Mouse (Mus musculus) c-Kit-positive CD71-positive TER-119-negative erythroid progenitor cells, embryonic 14.5 days (primary cell): ENCODE data around the gene Nedd9.

Experiments used
- DNase-seq: peaks from one replicate; pipeline ENCODE4 v3.0.0-alpha.2; 2013; ENCODE audit warnings: low read depth

The Nedd9 gene

GRCm38 (mm10) chr13:41491981-41492702 is 5.0 kb upstream of the Nedd9 start:
- DNase-seq, result no peak

DNA sequence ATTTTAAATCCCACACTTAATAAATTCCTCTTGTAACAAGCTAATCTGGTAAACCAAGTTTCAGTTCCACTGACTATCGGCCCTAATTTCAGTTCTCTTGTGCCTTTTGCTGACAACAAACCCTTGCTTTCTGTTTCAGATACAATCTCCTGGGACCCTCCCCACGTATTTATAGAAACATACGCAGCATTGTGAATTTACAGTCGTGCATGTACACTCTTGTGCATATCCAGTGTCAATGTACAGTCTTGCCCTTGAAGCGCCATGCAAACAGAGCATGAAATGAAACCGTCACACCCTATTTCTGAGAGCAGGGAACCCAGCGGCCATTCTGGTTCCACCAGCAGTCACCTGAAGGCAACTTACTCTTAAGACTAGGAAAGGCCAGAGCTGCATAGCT is 4.4 kb upstream of the Nedd9 start:
- DNase-seq, result no peak

DNA sequence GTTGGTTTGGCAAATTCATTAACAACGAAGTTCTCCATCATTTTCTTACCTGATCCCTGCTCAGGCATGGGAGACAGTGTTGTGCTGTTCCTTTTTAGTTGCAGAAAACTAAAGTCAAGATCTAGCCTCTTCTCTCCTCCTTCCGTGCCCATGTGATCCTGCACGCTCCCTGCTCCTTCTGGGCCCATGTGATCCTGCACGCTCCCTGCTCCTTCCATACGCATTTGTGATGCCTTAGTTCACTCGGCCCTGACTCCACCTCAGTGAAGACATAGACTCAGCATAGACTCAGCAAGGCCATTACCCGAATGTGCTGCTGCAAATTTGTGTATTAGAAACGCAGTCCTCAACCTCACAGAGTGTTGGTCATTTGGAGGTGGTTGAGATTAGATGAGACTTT is 3.1 kb upstream of the Nedd9 start:
- DNase-seq, result no peak

GRCm38 (mm10) chr13:41489705-41490275 is 2.6 kb upstream of the Nedd9 start:
- no peak for DNase-seq

GRCm38 (mm10) chr13:41487409-41487743 is 214 bp upstream of the Nedd9 start:
- DNase-seq, result no peak

DNA sequence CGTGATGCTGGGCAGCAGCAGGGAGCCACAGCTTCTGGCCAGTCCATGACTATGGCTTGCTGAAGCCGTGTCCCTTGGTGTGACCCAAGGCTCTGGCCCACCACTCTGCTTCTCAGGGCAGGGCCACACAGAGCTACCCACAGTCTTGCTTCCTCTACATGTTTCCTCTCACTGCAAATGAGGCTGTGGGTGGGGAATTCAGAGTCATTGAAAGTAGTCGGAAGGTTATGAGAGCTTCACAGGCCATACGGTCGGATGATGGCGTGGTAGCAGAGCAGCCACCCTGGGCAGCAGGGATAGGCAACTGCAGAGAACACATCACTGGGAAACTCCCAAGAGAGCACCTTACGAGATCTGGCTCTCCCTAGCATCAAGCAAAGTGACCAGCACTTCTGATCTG is 3.2 kb downstream of the Nedd9 start:
- no peak for DNase-seq

- no peak for DNase-seq
Measured at GRCm38 (mm10) chr13:41482408-41483011, 4.7 kb downstream of the Nedd9 start.

DNA sequence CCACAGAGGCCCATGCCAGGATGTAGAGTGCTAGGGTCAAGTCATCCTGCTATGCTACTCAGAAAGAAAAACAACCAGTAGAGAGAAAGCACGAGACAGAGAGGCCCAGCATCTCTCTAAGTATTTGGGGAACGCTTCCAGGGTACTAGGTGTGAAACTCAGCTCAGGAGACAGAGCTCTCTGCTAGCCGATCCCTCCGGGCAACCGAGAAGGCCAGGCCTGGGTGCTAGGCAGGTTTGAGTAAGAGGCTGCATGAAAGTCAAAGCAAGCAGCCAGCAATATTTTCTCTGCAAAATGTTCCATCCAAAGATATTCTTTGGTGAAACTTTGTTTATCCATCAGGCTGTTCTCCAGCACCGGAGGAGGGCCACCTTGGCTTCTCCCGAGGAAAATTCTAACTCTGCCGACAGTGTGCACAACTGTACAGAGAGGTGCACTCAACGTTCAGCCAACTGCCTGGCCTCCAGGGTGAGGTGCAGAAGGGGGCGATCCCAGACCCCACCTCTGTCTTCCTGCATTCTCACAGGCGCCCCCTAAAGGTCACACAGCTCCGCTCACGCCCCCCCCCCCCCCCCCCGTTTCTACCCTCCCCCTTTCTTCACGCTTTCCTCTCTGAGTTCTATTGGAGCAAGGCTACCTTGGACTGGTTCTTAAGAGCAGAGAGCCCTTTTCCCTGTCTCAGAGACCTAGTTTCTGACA is 7.3 kb downstream of the Nedd9 start:
- no peak for DNase-seq

DNA sequence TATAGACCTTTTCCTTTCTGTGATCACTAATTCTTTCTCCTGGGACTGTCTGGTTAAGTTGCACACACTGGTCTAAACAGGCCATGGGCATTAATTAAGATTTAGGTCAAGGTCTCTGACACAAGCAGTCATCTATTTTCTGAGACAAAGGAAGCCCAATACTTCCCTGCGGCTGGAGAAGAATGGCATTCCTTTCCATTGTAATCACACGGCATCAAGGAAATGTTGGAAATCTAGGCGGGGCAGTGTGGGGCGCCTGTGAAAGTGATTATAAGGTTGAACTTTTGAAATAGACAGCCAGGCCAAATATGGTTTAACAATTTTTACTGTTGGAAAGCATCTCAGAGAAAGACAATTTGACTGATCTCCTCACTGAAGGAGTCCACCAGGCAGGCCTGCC is 10.9 kb downstream of the Nedd9 start:
- DNase-seq, result no peak

DNA sequence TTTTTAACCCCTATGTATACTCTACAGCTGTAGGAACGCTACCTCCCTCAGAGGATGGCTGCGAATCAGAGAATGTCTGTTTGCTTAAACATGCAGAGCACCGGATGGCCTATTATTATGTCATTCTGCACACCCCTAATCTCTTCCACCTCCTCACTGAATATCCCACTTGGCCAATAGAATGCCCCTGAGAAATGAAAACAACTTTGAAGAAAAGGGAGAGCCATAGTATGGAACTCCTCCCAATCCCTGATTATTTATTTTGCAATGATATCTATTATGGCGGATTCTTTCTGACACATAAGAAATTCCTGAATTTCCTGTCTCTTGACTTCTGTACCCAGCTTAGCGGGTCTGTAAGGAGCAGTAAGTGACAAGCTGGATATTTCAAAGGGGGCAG is 12.8 kb downstream of the Nedd9 start:
- DNase-seq, result no peak

DNA sequence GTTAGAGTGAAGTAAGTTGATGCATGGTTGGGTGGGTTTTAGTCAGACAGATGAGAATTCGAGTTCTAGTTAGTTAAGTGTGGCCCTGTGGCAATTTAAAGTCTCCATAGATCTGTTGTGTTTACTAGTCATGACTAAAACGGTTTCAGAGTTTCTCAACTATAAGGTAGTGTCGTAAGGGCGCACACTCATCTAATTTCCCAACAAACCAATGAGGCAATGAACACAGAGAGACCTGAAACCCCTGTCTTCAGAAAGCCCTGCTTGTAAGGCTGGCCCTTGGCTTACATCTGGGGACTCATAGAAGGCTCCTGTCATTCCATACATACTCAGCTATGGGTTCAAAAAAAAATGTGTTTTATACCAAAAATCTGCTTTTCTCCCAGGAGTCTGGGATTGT is 13.7 kb downstream of the Nedd9 start:
- no peak for DNase-seq

DNA sequence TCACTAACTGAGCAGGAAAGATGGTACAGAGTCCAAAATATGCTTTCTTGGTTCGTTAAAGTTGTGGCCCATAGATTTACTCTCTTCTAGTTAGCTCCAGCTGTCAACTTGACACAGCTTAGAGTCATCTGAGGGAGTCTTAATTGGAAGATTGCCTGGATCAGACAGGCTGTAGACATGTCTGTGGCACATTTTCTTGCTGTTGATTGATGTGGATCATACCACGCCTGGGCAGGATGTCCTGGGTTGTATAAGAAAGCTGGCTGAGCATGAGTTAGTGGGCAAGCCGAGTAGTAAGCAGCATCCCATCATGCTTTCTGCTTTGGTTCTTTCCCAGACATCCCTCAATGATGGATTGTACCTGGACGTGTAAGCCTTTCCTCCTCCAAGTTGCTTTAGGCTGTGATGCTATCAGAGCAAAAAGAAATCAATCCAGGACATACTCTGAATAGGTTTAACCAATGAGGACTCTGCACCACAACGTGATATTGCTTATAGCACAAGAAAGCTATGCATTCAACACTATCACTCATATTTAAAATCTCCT is 14.2 kb downstream of the Nedd9 start:
- no peak for DNase-seq

DNA sequence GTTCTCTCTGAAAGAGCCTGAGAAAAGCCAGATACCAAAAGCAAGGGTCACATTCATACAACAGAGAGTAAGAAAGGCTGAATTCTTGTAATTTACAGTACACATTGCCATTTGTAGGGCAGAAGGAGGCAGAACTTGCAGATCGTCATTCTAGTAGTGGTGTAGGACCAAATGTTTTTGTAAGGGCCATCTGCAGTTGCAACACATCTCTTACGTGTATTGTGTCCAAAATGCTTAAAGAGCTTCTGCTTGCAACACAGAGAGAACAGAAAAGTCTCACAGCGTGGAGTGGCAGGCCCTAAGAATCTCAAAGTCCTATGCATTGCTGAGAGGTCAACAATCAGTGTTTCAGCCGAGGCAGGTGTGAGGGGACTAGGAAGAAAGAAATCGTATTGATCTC is 18.9 kb downstream of the Nedd9 start:
- no peak for DNase-seq

DNA sequence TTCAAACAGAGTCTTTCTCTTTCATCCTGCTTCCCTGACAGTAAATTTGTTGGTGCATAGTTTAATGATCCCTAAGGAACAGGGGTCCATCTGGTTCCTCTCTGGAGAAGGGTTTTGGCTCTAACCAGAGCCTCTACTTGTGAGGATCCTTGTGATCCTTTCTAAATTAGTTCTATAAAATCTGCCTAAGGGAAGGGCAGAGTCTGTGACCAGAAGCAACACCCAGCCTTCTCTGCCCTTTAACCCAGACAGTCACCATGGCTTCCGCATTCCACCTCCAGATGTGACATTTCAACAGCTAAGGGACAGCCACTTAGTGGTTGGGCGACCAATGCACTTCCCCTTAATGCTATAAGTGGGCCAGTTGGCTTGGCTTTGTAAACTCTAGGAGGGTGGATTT is 20.1 kb downstream of the Nedd9 start:
- no peak for DNase-seq

GRCm38 (mm10) chr13:41466616-41467015 is 20.5 kb downstream of the Nedd9 start:
- DNase-seq, result no peak

GRCm38 (mm10) chr13:41466191-41466590 is 21.0 kb downstream of the Nedd9 start:
- no peak for DNase-seq

- no peak for DNase-seq
Measured at GRCm38 (mm10) chr13:41461418-41461817, 25.7 kb downstream of the Nedd9 start.

DNA sequence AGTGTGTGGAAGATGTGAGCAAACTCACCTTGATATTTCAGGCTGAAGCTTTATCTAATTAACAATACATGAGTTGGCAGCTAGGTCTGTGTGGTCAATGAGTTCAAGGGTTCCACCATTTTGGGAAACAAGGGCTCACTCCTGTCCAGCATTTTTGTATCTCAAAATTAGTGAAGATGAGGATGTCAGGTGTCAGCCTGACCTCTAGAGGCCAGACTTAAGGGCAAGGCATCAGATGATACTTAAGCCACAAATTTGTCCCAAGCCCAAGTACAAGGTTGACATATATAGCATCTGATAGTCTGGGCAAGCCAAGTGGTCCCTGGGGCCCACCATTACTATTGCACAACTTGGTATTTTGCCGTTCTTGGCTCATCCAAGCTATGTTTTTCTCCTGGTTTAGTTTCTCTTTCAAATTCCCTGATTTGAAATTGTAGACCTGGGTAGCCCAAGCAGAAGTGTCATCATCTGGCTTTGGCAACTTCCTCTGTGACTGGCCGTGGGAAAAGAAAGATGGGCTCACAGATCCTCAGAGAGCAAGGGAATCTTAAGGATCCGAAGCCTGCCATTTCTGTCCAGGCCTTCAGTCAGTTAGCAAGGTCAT is 27.4 kb downstream of the Nedd9 start:
- no peak for DNase-seq

- no peak for DNase-seq
Measured at GRCm38 (mm10) chr13:41458709-41459108, 28.5 kb downstream of the Nedd9 start.

- DNase-seq, result no peak
Measured at GRCm38 (mm10) chr13:41457798-41458390, 29.3 kb downstream of the Nedd9 start.

DNA sequence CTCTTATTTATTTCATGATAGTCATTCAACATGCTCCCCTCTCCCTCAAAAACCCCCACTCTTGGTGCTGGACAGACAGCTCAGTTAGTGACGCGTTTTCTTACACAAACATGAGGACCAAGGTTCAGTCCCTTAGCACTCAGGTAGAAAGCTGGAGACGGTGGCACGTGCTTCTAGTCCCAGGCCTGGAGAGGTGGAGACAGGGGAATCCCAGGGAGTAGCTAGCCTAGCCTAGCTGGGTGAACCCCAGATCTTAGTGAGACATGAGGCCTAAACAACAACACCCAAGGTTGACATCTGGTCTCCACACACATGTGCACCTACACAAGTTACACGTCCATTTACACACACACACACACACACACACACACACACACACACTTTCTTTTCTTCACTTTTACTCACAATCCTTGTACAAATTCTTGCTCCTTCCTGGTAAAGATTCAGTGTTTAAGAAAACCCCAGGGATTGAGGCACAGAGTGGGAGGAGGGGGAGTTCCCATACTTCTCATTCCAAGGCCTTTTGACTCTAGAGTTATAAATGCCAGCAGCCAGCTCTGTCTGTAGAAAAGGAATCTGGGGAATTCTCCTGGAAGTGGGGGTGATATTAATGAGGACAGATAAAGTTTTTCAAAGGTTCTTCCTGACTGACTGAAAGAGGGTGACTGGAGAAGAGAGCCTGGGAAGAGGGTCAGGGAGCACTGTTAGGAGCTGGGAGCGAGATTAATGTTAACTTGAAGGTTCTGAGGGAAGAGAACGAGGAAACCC is 29.9 kb downstream of the Nedd9 start:
- DNase-seq, result no peak
